Mouse (Mus musculus): ENCODE data around the gene 1700003E16Rik. TPM values are rescaled to one million over a fixed set of nuclear protein-coding genes. Genes with fewer than 3 reads are reported as not detected.

The 1700003E16Rik gene
- polyA plus RNA-seq, 1 experiment from 2014 or later, result 1.0 TPM

- Histone ChIP-seq H3K36me3 (ENCODE audit: control insufficient read depth, insufficient read depth) (peaks cover 43% of the 10 kb centered on the region), H3K27me3 (replicated peaks; ENCODE audit: control insufficient read depth, insufficient read depth, low read length) (no peaks in the 10 kb centered on the region), H3K9me3 (ENCODE audit: control insufficient read depth) (no peaks in the 10 kb centered on the region), H3K9ac (ENCODE audit: low read depth, low read length) (no peak overlapping the region), H3K4me3 (ENCODE audit: low read depth, low read length) (no peak overlapping the region), H3K4me1 (replicated peaks; ENCODE audit: control insufficient read depth, insufficient read depth, low read length) (no peaks in the 10 kb centered on the region), H3K27ac (ENCODE audit: low read depth, low read length) (no peak overlapping the region), H3K4me2 (replicated peaks; ENCODE audit: low read depth) (no peak overlapping the region)
- ATAC-seq, result no peak
- peak; percentile 74 for TF ChIP-seq CTCF (IDR thresholded peaks at IDR 0.05; ENCODE audit: low read depth)
- 88% methylated on average over 3 of the region's 3 CpGs for WGBS
Measured at GRCm38 (mm10) chr6:83184858-83185435, 28.7 kb downstream of the 1700003E16Rik start.

DNA sequence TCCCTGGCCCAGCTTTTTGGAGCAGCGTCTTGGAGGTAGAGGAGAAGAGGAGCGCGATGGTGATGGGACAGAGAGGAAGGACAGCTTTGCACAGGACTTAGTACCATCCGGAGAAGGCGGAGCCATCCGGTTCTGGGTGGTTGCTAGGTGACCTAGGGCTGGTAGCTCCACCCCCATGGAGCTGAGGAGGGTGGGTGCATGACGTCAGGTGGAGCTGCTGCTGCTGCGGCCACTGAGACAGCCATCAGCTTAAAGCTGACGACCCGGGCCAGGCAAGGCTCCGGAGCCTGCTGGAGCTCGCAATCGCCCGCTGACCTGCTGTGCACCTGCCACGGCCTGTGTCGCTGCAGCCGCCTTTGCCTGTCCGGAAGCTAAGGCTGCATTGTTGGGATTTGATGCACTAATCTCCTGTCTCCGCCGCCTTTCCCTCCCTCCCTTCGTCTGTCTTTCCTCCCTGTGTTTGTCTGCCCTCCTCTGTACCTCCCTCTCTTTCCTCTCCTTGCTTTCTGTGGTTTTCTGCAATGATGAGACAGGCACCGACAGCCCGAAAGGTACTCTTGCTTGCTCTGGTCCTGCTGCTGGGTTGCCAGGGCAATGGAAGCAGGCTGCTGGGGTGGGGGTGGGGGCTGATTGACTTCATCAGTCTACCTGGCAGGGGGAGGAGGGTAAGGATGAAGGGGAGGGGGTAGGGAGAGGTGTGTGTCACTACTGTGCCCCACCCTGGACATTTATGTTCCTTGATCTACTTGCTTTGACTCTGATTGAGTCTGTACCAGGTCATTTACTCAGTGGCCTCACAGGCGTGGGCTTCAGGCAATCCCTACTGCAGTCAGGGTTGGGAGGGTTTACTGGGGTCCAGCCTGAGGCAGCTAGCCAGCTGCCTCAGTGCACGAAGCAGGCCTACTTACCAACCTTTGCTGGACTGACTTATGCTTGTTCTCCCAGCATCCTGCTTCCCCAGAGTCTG lies 30.0 kb downstream of the 1700003E16Rik start:
- Histone ChIP-seq H3K4me3 (ENCODE audit: low read depth, low read length) (no peak overlapping the region), H3K4me2 (replicated peaks; ENCODE audit: low read depth) (peak overlapping the region; percentile 24; the same call in 1 of the 2 replicates), H3K27me3 (replicated peaks; ENCODE audit: control insufficient read depth, insufficient read depth, low read length) (no peaks in the 10 kb centered on the region), H3K9ac (ENCODE audit: low read depth, low read length) (no peak overlapping the region), H3K9me3 (ENCODE audit: control insufficient read depth) (no peaks in the 10 kb centered on the region), H3K4me1 (replicated peaks; ENCODE audit: control insufficient read depth, insufficient read depth, low read length) (no peaks in the 10 kb centered on the region), H3K27ac (ENCODE audit: low read depth, low read length) (no peak overlapping the region), H3K36me3 (ENCODE audit: control insufficient read depth, insufficient read depth) (peaks cover 55% of the 10 kb centered on the region)
- no peak for TF ChIP-seq CTCF (IDR thresholded peaks at IDR 0.05; ENCODE audit: low read depth)
- ATAC-seq, result peak; percentile 52; the same call in 1 of the 2 replicates
- WGBS, result 26% methylated on average over 25 of the region's 25 CpGs

DNA sequence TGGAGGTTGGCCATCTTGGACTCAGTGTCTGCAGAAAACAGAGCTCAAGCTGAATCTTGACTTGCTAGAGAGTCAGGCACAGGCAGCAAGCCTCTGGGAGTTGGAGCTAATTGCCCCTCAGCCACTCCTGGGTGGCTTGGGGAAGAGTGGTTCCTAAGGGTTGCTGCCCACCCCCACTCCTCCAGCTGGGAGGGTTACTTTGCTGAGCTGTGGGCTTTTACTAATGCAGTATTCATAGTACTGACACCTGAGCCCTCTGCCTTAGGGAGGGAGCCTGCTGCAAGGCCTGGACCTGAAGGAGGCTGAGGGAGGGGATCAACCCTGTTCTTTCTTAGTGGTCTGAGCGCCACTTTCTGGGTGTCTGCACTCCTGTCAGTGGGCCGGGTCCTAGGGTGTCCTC lies 30.7 kb downstream of the 1700003E16Rik start:
- no peak overlapping the region for H3K9ac ChIP-seq (ENCODE audit: low read depth, low read length)
- peaks cover 63% of the 10 kb centered on the region for H3K36me3 ChIP-seq (ENCODE audit: control insufficient read depth, insufficient read depth)
- WGBS, result 90% methylated on average over 2 of the region's 2 CpGs
- no peaks in the 10 kb centered on the region for H3K27me3 ChIP-seq (replicated peaks; ENCODE audit: control insufficient read depth, insufficient read depth, low read length)
- no peak for TF ChIP-seq CTCF (IDR thresholded peaks at IDR 0.05; ENCODE audit: low read depth)
- H3K27ac ChIP-seq (ENCODE audit: low read depth, low read length), result no peak overlapping the region
- no peaks in the 10 kb centered on the region for H3K9me3 ChIP-seq (ENCODE audit: control insufficient read depth)
- no peak overlapping the region for H3K4me2 ChIP-seq (replicated peaks; ENCODE audit: low read depth)
- H3K4me1 ChIP-seq (replicated peaks; ENCODE audit: control insufficient read depth, insufficient read depth, low read length), result no peaks in the 10 kb centered on the region
- H3K4me3 ChIP-seq (ENCODE audit: low read depth, low read length), result no peak overlapping the region
- ATAC-seq, result no peak

DNA sequence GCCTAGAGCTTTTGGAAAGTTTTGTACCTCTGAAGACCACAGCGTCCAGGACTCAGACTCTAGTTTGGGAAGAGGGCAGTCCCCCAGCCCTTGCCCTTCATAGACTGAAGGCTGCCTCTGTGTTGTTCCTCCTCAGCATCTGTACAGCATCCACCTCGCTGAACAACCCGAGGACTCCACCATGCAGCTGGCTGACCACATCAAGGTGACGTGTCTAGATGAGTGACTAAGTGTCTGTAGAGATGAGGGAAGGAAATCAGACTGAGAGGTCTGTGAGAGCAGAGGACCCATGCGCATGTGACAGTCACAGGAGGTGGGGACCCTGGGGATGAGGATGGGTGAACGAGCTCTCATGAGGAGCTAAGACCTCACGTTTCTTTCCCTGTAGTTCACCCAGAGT lies 37.4 kb downstream of the 1700003E16Rik start:
- Histone ChIP-seq H3K9ac (ENCODE audit: low read depth, low read length) (no peak overlapping the region), H3K4me2 (replicated peaks; ENCODE audit: low read depth) (no peak overlapping the region), H3K36me3 (ENCODE audit: control insufficient read depth, insufficient read depth) (peaks cover 98% of the 10 kb centered on the region), H3K27ac (ENCODE audit: low read depth, low read length) (no peak overlapping the region), H3K4me3 (ENCODE audit: low read depth, low read length) (no peak overlapping the region), H3K27me3 (replicated peaks; ENCODE audit: control insufficient read depth, insufficient read depth, low read length) (no peaks in the 10 kb centered on the region), H3K4me1 (replicated peaks; ENCODE audit: control insufficient read depth, insufficient read depth, low read length) (no peaks in the 10 kb centered on the region), H3K9me3 (ENCODE audit: control insufficient read depth) (no peaks in the 10 kb centered on the region)
- TF ChIP-seq CTCF (IDR thresholded peaks at IDR 0.05; ENCODE audit: low read depth), result no peak
- WGBS, result 86% methylated on average over 7 of the region's 7 CpGs
- ATAC-seq, result no peak

GRCm38 (mm10) chr6:83197345-83198004 lies 41.3 kb downstream of the 1700003E16Rik start:
- TF ChIP-seq CTCF (IDR thresholded peaks at IDR 0.05; ENCODE audit: low read depth), result peak; percentile 59
- no peaks in the 10 kb centered on the region for H3K9me3 ChIP-seq (ENCODE audit: control insufficient read depth)
- no peaks in the 10 kb centered on the region for H3K4me1 ChIP-seq (replicated peaks; ENCODE audit: control insufficient read depth, insufficient read depth, low read length)
- H3K4me2 ChIP-seq (replicated peaks; ENCODE audit: low read depth), result no peak overlapping the region
- H3K36me3 ChIP-seq (ENCODE audit: control insufficient read depth, insufficient read depth), result peaks cover 82% of the 10 kb centered on the region
- WGBS, result 55% methylated on average over 15 of the region's 15 CpGs
- no peak; the same call in 1 of the 2 replicates for ATAC-seq
- no peak overlapping the region for H3K9ac ChIP-seq (ENCODE audit: low read depth, low read length)
- no peaks in the 10 kb centered on the region for H3K27me3 ChIP-seq (replicated peaks; ENCODE audit: control insufficient read depth, insufficient read depth, low read length)
- H3K27ac ChIP-seq (ENCODE audit: low read depth, low read length), result no peak overlapping the region
- no peak overlapping the region for H3K4me3 ChIP-seq (ENCODE audit: low read depth, low read length)

DNA sequence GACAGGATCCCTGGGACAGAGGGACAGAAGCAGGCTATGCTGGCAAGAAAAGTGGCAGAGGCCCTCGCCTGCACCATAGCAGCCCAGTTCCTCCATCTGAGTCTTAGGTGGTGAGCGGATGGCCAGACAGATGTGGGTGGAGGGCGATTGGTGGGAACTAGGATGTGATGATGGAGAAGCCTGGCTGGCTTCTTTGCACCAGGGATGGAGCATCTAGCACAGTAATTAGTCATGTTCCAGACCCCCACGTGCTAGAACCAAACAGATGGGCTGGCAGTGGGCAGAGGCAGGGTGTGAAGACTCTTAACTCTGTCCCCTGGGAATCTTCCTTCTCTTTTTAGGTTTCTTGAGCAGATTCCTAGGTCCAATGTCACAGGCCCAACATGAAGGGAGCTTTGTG lies 47.1 kb downstream of the 1700003E16Rik start:
- Histone ChIP-seq H3K4me3 (ENCODE audit: low read depth, low read length) (no peak overlapping the region), H3K27me3 (replicated peaks; ENCODE audit: control insufficient read depth, insufficient read depth, low read length) (no peaks in the 10 kb centered on the region), H3K9me3 (ENCODE audit: control insufficient read depth) (no peaks in the 10 kb centered on the region), H3K9ac (ENCODE audit: low read depth, low read length) (no peak overlapping the region), H3K4me2 (replicated peaks; ENCODE audit: low read depth) (no peak overlapping the region), H3K4me1 (replicated peaks; ENCODE audit: control insufficient read depth, insufficient read depth, low read length) (peaks cover 4% of the 10 kb centered on the region; the same call in 1 of the 2 replicates), H3K36me3 (ENCODE audit: control insufficient read depth, insufficient read depth) (peaks cover 25% of the 10 kb centered on the region), H3K27ac (ENCODE audit: low read depth, low read length) (no peak overlapping the region)
- TF ChIP-seq CTCF (IDR thresholded peaks at IDR 0.05; ENCODE audit: low read depth), result no peak
- 86% methylated on average over 4 of the region's 4 CpGs for WGBS
- ATAC-seq, result no peak

Data from intestine, postnatal 0 days (tissue).